Mouse (Mus musculus) CH12.LX (cell line): ENCODE data around the gene Cwc27. TPM values are rescaled to one million over a fixed set of nuclear protein-coding genes. Genes with fewer than 3 reads are reported as not detected.

Experiments
- DNase-seq: peaks from one replicate; pipeline ENCODE4 v3.0.0-alpha.2; 2013; ENCODE audit errors: extremely low read depth
- H3K27ac ChIP-seq: 2 replicates; pipeline ENCODE4 v1.5.1; 2012; ENCODE audit warnings: low read depth, mild to moderate bottlenecking, control low read depth, moderate library complexity; ENCODE audit not compliant: insufficient read depth
- H3K27me3 ChIP-seq: replicated peaks from 2 replicates; pipeline ENCODE3; 2012; ENCODE audit warnings: inconsistent platforms
- H3K36me3 ChIP-seq, 2 experiments: replicated peaks in 1 of 2; 2 replicates each; pipeline versions ENCODE3 to v1.6.1; 2012; ENCODE audit warnings: inconsistent platforms in 1 of 2, low read length in 1 of 2, mild to moderate bottlenecking in 1 of 2, mixed read lengths in 1 of 2, moderate library complexity in 1 of 2; ENCODE audit not compliant: control insufficient read depth in 1 of 2, insufficient read depth in 1 of 2
- H3K4me1 ChIP-seq, 2 experiments: 2 replicates each; pipeline ENCODE4 v1.6.1; 2012; ENCODE audit warnings: inconsistent platforms in 1 of 2, moderate library complexity in 1 of 2; ENCODE audit not compliant: insufficient read depth in 2 of 2, control insufficient read depth in 1 of 2
- H3K4me2 ChIP-seq: 2 replicates; pipeline ENCODE4 v1.6.1; 2012; ENCODE audit warnings: low read depth, mild to moderate bottlenecking, control low read depth; ENCODE audit not compliant: poor library complexity, insufficient read depth, severe bottlenecking
- H3K4me3 ChIP-seq, 3 experiments: fragments of 150-350 bp in 1 of 3; sonication (generic) in 1 of 3; replicated peaks in 1 of 3; 2 replicates each; pipeline versions ENCODE3 to v1.5.1; 2011 to 2012; ENCODE audit warnings: low read depth in 2 of 3, low read length in 2 of 3, mild to moderate bottlenecking in 2 of 3, moderate library complexity in 2 of 3, control low read depth in 1 of 3, improper control_type of control experiment in 1 of 3, inconsistent platforms in 1 of 3, mixed read lengths in 1 of 3; ENCODE audit not compliant: poor library complexity in 1 of 3
- H3K79me2 ChIP-seq: replicated peaks from 2 replicates; pipeline ENCODE4 v1.6.1; 2012; ENCODE audit warnings: mild to moderate bottlenecking, moderate library complexity; ENCODE audit not compliant: control insufficient read depth, poor library complexity, insufficient read depth, severe bottlenecking; ENCODE audit errors: extremely low read depth
- H3K9ac ChIP-seq: 2 replicates; pipeline ENCODE4 v1.6.1; 2012; ENCODE audit warnings: low read depth, mild to moderate bottlenecking, control low read depth, moderate library complexity; ENCODE audit not compliant: insufficient read depth
- H3K9me3 ChIP-seq: replicated peaks from 2 replicates; pipeline ENCODE3; 2012; ENCODE audit warnings: low read length, inconsistent platforms, mixed read lengths
- CHD1 ChIP-seq: IDR thresholded peaks from 2 replicates; pipeline ENCODE4 v1.6.1; 2012; ENCODE audit warnings: low read depth, low read length, improper control_type of control experiment, inconsistent platforms
- CHD2 ChIP-seq: IDR thresholded peaks from 2 replicates; pipeline ENCODE4 v1.6.1; 2011; ENCODE audit warnings: low read length, improper control_type of control experiment
- CTCF ChIP-seq, 2 experiments: IDR thresholded peaks in 1 of 2; conservative IDR thresholded peaks in 1 of 2; 2 replicates each; pipeline ENCODE4 v1.5.1; 2011 to 2012; ENCODE audit warnings: low read depth in 2 of 2, low read length in 2 of 2, improper control_type of control experiment in 1 of 2, inconsistent platforms in 1 of 2, mild to moderate bottlenecking in 1 of 2, moderate library complexity in 1 of 2
- EP300 ChIP-seq: IDR thresholded peaks from 2 replicates; pipeline ENCODE4 v1.6.1; 2011; ENCODE audit warnings: low read length, improper control_type of control experiment
- ETS1 ChIP-seq: conservative IDR thresholded peaks from 2 replicates; pipeline ENCODE4 v1.6.1; 2012; ENCODE audit warnings: low read depth, mild to moderate bottlenecking, inconsistent platforms, low read length, improper control_type of control experiment, moderate library complexity
- IRF4 ChIP-seq: IDR thresholded peaks from 2 replicates; pipeline ENCODE4 v1.6.1; 2014; ENCODE audit warnings: low read depth, mild to moderate bottlenecking, inconsistent platforms, low read length, improper control_type of control experiment
- JUND ChIP-seq: conservative IDR thresholded peaks from 2 replicates; pipeline ENCODE4 v1.6.1; 2011; ENCODE audit warnings: low read depth, low read length, improper control_type of control experiment
- KAT2A ChIP-seq: IDR thresholded peaks from 2 replicates; pipeline ENCODE4 v1.6.1; 2012; ENCODE audit warnings: low read length, improper control_type of control experiment, inconsistent platforms; ENCODE audit not compliant: insufficient replicate concordance
- MAFK ChIP-seq: IDR thresholded peaks from 2 replicates; pipeline ENCODE4 v1.6.1; 2011; ENCODE audit warnings: low read length, improper control_type of control experiment; ENCODE audit not compliant: insufficient replicate concordance
- MAX ChIP-seq: IDR thresholded peaks from 2 replicates; pipeline ENCODE4 v1.6.1; 2011; ENCODE audit warnings: low read length, improper control_type of control experiment
- MAZ ChIP-seq: IDR thresholded peaks from 2 replicates; pipeline ENCODE4 v1.6.1; 2012; ENCODE audit warnings: low read depth, mild to moderate bottlenecking, inconsistent platforms, low read length, improper control_type of control experiment, moderate library complexity
- MEF2A ChIP-seq: IDR thresholded peaks from 2 replicates; pipeline ENCODE4 v1.6.1; 2014; ENCODE audit warnings: low read depth, mild to moderate bottlenecking, inconsistent platforms, low read length, improper control_type of control experiment, borderline replicate concordance
- MYC ChIP-seq: IDR thresholded peaks from 2 replicates; pipeline ENCODE4 v1.6.1; 2011; ENCODE audit warnings: low read depth, mild to moderate bottlenecking, improper control_type of control experiment, low read length
- NRF1 ChIP-seq: IDR thresholded peaks from 2 replicates; pipeline ENCODE4 v1.6.1; 2014; ENCODE audit warnings: low read depth, mild to moderate bottlenecking, inconsistent platforms, low read length, improper control_type of control experiment, moderate library complexity
- PAX5 ChIP-seq: IDR thresholded peaks from 2 replicates; pipeline ENCODE4 v1.6.1; 2012; ENCODE audit warnings: low read length, inconsistent platforms, mixed read lengths
- POLR2AphosphoS2 ChIP-seq: IDR thresholded peaks from 2 replicates; pipeline ENCODE4 v1.6.1; 2011; ENCODE audit warnings: low read depth, low read length, improper control_type of control experiment
- RAD21 ChIP-seq: IDR thresholded peaks from 2 replicates; pipeline ENCODE4 v1.6.1; 2011; ENCODE audit warnings: low read depth, mild to moderate bottlenecking, low read length, improper control_type of control experiment, moderate library complexity
- RCOR1 ChIP-seq: conservative IDR thresholded peaks from 2 replicates; pipeline ENCODE4 v1.6.1; 2012; ENCODE audit warnings: low read depth, mild to moderate bottlenecking, inconsistent platforms, low read length, improper control_type of control experiment
- SMC3 ChIP-seq: IDR thresholded peaks from 2 replicates; pipeline ENCODE4 v1.6.1; 2011; ENCODE audit warnings: low read depth, low read length, improper control_type of control experiment
- TCF12 ChIP-seq: IDR thresholded peaks from 2 replicates; pipeline ENCODE4 v1.6.1; 2014; ENCODE audit warnings: low read depth, mild to moderate bottlenecking, inconsistent platforms, low read length, improper control_type of control experiment
- USF1 ChIP-seq: IDR thresholded peaks from 2 replicates; pipeline ENCODE4 v1.6.1; 2014; ENCODE audit warnings: low read depth, mild to moderate bottlenecking, inconsistent platforms, low read length, improper control_type of control experiment
- ZC3H11A ChIP-seq: IDR thresholded peaks from 2 replicates; pipeline ENCODE4 v1.6.1; 2012; ENCODE audit warnings: low read depth, mild to moderate bottlenecking, inconsistent platforms, low read length, improper control_type of control experiment
- ZMIZ1 ChIP-seq: IDR thresholded peaks from 2 replicates; pipeline ENCODE4 v1.6.1; 2012; ENCODE audit warnings: low read depth, mild to moderate bottlenecking, inconsistent platforms, low read length, improper control_type of control experiment
- dilution Hi-C: fragments of 300-500 bp; cut with MboI; formaldehyde crosslinking; loops from 2 replicates; pipeline ENCODE4 v1.14.3; 2020; ENCODE audit warnings: low sequenced_read_pairs; ENCODE audit not compliant: extremely low pct_unique_long_range_greater_than_20kb, extremely low pct_ligation_motif_present
- in situ Hi-C: fragments of 300-500 bp; cut with MboI; formaldehyde crosslinking; loops from 3 replicates; pipeline ENCODE4 v1.14.3; 2019; ENCODE audit warnings: low sequenced_read_pairs, low pct_ligation_motif_present, low pct_unique_long_range_greater_than_20kb, mixed read lengths
- polyA plus RNA-seq: library from polyadenylated mRNA; unstranded; fragments of >175 nt; gene quantifications from 2 replicates; pipeline ENCODE4 v1.2.1, GENCODE M21; 2012; ENCODE audit warnings: low read depth; ENCODE audit not compliant: insufficient read length
- total RNA-seq, 2 experiments: library from RNA; depleted of rRNA; stranded (reverse); fragments of 300-350 nt in 1 of 2; fragments of >200 nt in 1 of 2; gene quantifications; 2 replicates each; pipeline ENCODE4 v1.2.3; 2012 to 2014

The Cwc27 gene
- total and polyA plus RNA-seq, 3 experiments = 24.9 to 38.4 (median 26.0) TPM

GRCm38 (mm10) chr13:104763193-104763592 is 53.7 kb downstream of the Cwc27 start:
- H3K79me2 ChIP-seq = no peaks in the 10 kb centered on the region
- TF ChIP-seq JUND (no peak), ETS1 (no peak), SMC3 (no peak), POLR2AphosphoS2 (no peak), MAZ (no peak), NRF1 (no peak), USF1 (no peak), ZC3H11A (no peak), KAT2A (no peak), IRF4 (no peak), MEF2A (no peak), CHD1 (no peak), CHD2 (no peak), MYC (no peak), MAFK (no peak), PAX5 (no peak), ZMIZ1 (no peak), EP300 (no peak)
- H3K36me3 ChIP-seq = peaks cover 0 to 15% of the 10 kb centered on the region in 2 experiments
- peaks cover 0 to 27% of the 10 kb centered on the region in 2 experiments; a peak in 2 of 4 replicates for H3K4me1 ChIP-seq
- no peak overlapping the region for H3K27ac ChIP-seq
- dilution Hi-C loops = no loop called here
- no peak for DNase-seq
- H3K4me2 ChIP-seq = no peak overlapping the region
- H3K9me3 ChIP-seq = no peaks in the 10 kb centered on the region
- H3K4me3 ChIP-seq = no peak overlapping the region
- H3K9ac ChIP-seq = no peak overlapping the region
- in situ Hi-C loops = no loop called here
- no peaks in the 10 kb centered on the region for H3K27me3 ChIP-seq

GRCm38 (mm10) chr13:104762401-104762800 is 54.5 kb downstream of the Cwc27 start:
- no peak overlapping the region for H3K9ac ChIP-seq
- peaks cover 0 to 27% of the 10 kb centered on the region in 2 experiments; a peak in 2 of 4 replicates for H3K4me1 ChIP-seq
- no peaks in the 10 kb centered on the region for H3K9me3 ChIP-seq
- no peaks in the 10 kb centered on the region for H3K79me2 ChIP-seq
- TF ChIP-seq ETS1 = no peak
- no peak for TF ChIP-seq ZMIZ1
- no peak for TF ChIP-seq USF1
- TF ChIP-seq CTCF (conservative IDR thresholded peaks at IDR 0.05 in 1 of 2, IDR thresholded peaks at IDR 0.05 in 1 of 2; ENCODE audit: low read depth in 2 of 2, low read length in 2 of 2) = no peak
- no peak for TF ChIP-seq CHD2
- no peak for TF ChIP-seq RCOR1
- no peak for TF ChIP-seq CHD1
- no peak for TF ChIP-seq NRF1
- no peak for TF ChIP-seq MAX
- TF ChIP-seq RAD21 = no peak
- no peak for TF ChIP-seq TCF12
- TF ChIP-seq, all 38 proteins: peak for 0
- dilution Hi-C loops (no loop called here), in situ Hi-C loops (no loop called here)
- Histone ChIP-seq H3K4me3 (no peak overlapping the region), H3K36me3 (peaks cover 0 to 15% of the 10 kb centered on the region in 2 experiments), H3K4me2 (no peak overlapping the region), H3K27ac (no peak overlapping the region), H3K27me3 (no peaks in the 10 kb centered on the region)
- no peak for DNase-seq
